Mouse (Mus musculus): ENCODE measurements around the gene Cacna2d1.

DNA sequence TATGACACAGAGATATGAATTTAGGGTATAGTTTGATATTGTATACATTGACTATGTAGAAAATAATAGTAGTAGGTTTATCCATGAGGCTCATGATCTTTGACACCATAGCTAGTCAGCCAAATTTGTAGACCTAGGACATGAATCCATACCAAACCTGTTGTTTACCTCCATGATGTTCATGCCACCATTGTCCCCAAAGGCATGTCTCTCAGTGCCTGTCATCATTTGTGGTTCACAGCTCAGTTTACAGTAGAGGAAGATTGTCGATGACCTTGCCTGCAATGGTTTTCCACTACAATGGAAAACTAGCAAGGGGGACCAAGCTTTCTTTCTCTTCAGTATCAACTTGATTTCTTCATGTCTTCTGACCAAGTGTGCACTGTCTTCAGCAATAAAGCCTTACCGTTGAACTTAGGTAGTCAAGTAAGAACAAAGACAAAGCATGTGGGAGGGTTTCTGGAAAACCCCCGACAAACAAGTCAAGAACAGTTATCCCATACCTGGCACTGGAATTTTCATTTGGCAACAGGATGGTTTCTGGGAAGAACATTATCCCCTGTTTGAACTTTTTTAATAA is 441.9 kb downstream of the Cacna2d1 start:
- TF ChIP-seq CTCF (IDR thresholded peaks at IDR 0.05; ENCODE audit: low read depth, low read length) = no peak
- TF ChIP-seq POLR2A (IDR thresholded peaks at IDR 0.05; ENCODE audit: borderline replicate concordance, low read depth, low read length) = no peak
